Mouse (Mus musculus) liver, embryonic 11.5 days (tissue): Measurements from ENCODE around the gene Bcl7b. TPM values are rescaled to one million over a fixed set of nuclear protein-coding genes. Genes with fewer than 3 reads are reported as not detected.

Experiments used
- ATAC-seq: fragments of 200-750 bp; cut with Nextera tagmentation; replicated peaks from 2 replicates; pipeline ENCODE4 v1.8.0; 2017; ENCODE audit warnings: moderate number of reproducible peaks, mild to moderate bottlenecking, moderate TSS enrichment, moderate library complexity; ENCODE audit not compliant: low FRiP score
- DNase-seq: peaks from one replicate; pipeline ENCODE4 v3.0.0-alpha.2; 2017; ENCODE audit warnings: low spot score
- H3K27ac ChIP-seq: fragments of 300-500 bp; sonication (generic); 2 replicates; pipeline ENCODE4 v1.5.1; 2014; ENCODE audit warnings: mild to moderate bottlenecking, low read depth, low read length, control low read depth
- H3K27me3 ChIP-seq: fragments of 300-500 bp; sonication (generic); replicated peaks from 2 replicates; pipeline ENCODE4 v1.6.1; 2014; ENCODE audit warnings: low read length, mixed read lengths; ENCODE audit not compliant: control insufficient read depth, insufficient read depth
- H3K36me3 ChIP-seq: fragments of 300-500 bp; sonication (generic); 2 replicates; pipeline ENCODE4 v1.6.1; 2014; ENCODE audit warnings: mild to moderate bottlenecking, low read length, moderate library complexity, mixed read lengths; ENCODE audit not compliant: control insufficient read depth, insufficient read depth
- H3K4me1 ChIP-seq: fragments of 300-500 bp; sonication (generic); replicated peaks from 2 replicates; pipeline ENCODE4 v1.6.1; 2014; ENCODE audit warnings: low read length, mixed read lengths; ENCODE audit not compliant: control insufficient read depth, insufficient read depth
- H3K4me2 ChIP-seq: fragments of 300-500 bp; sonication (generic); 2 replicates; pipeline ENCODE4 v1.6.1; 2014; ENCODE audit warnings: mild to moderate bottlenecking, control low read depth, moderate library complexity
- H3K4me3 ChIP-seq: fragments of 300-500 bp; sonication (generic); 2 replicates; pipeline ENCODE4 v1.5.1; 2014; ENCODE audit warnings: low read depth, low read length, control low read depth
- H3K9ac ChIP-seq: fragments of 300-500 bp; sonication (generic); 2 replicates; pipeline ENCODE4 v1.6.1; 2014; ENCODE audit warnings: low read depth, low read length, control low read depth
- H3K9me3 ChIP-seq: fragments of 300-500 bp; sonication (generic); 2 replicates; pipeline ENCODE4 v1.6.1; 2016; ENCODE audit warnings: low read length, inconsistent platforms, mixed read lengths; ENCODE audit not compliant: control insufficient read depth
- WGBS: fragments of 180-500 bp; shearing (Covaris S2); extraction: QIAGEN DNeasy Blood & Tissue Kit; methylation state at CpG from one replicate; pipeline ENCODE4 v1.1.7; 2014; 5-methylcytosine and 5-hydroxymethylcytosine counted together
- polyA plus RNA-seq: library from polyadenylated mRNA; unstranded; fragments of >200 nt; fragmentation: Nextera tagmentation; extraction: Ambion mirVana; gene quantifications from 2 replicates; pipeline ENCODE4 v1.2.1, GENCODE M21; 2014

Gene Bcl7b
- polyA plus RNA-seq, 1 experiment from 2014 or later, result 52.9 TPM

GRCm38 (mm10) chr5:135139881-135140280 lies 28.2 kb upstream of the Bcl7b start:
- Histone ChIP-seq H3K27me3 (no peaks in the 10 kb centered on the region), H3K4me1 (0 out of 2 replicates have a peak, but pooled peaks cover 4% of the 10 kb centered on the region), H3K36me3 (no peaks in the 10 kb centered on the region), H3K9ac (no peak overlapping the region), H3K9me3 (no peaks in the 10 kb centered on the region), H3K4me3 (no peak overlapping the region), H3K27ac (no peak overlapping the region), H3K4me2 (no peak overlapping the region)
- WGBS, result 65% methylated on average over 2 of the region's 2 CpGs
- ATAC-seq (no peak), DNase-seq (no peak)

GRCm38 (mm10) chr5:135144469-135144868 lies 23.6 kb upstream of the Bcl7b start:
- Histone ChIP-seq H3K9me3 (no peaks in the 10 kb centered on the region), H3K9ac (no peak overlapping the region), H3K27ac (no peak overlapping the region), H3K27me3 (no peaks in the 10 kb centered on the region), H3K4me3 (no peak overlapping the region), H3K4me2 (no peak overlapping the region), H3K4me1 (peaks cover 14% of the 10 kb centered on the region; the same call in 1 of the 2 replicates), H3K36me3 (no peaks in the 10 kb centered on the region)
- WGBS, result 32% methylated on average over 4 of the region's 4 CpGs
- DNase-seq (no peak), ATAC-seq (no peak)

- 38% methylated on average over 3 of the region's 3 CpGs for WGBS
These were observed 22.6 kb upstream of the Bcl7b start for GRCm38 (mm10) chr5:135145532-135145931.

GRCm38 (mm10) chr5:135145955-135146354 lies 22.1 kb upstream of the Bcl7b start:
- H3K9ac ChIP-seq, result no peak overlapping the region
- H3K36me3 ChIP-seq, result no peaks in the 10 kb centered on the region
- no peak for ATAC-seq
- DNase-seq, result no peak
- H3K27ac ChIP-seq, result no peak overlapping the region
- no peaks in the 10 kb centered on the region for H3K27me3 ChIP-seq
- H3K9me3 ChIP-seq, result no peaks in the 10 kb centered on the region
- no peak overlapping the region for H3K4me3 ChIP-seq
- peaks cover 15% of the 10 kb centered on the region for H3K4me1 ChIP-seq
- H3K4me2 ChIP-seq, result no peak overlapping the region

More at GRCm38 (mm10) chr5:135145532-135145931, 22.6 kb upstream of the Bcl7b start:
- no peaks in the 10 kb centered on the region for H3K36me3 ChIP-seq
- no peak overlapping the region for H3K9ac ChIP-seq
- H3K9me3 ChIP-seq, result no peaks in the 10 kb centered on the region
- no peak overlapping the region for H3K4me3 ChIP-seq
- no peak for DNase-seq
- peaks cover 14% of the 10 kb centered on the region; the same call in 1 of the 2 replicates for H3K4me1 ChIP-seq
- H3K27me3 ChIP-seq, result no peaks in the 10 kb centered on the region
- no peak overlapping the region for H3K4me2 ChIP-seq
- no peak for ATAC-seq
- H3K27ac ChIP-seq, result no peak overlapping the region

- H3K4me2 ChIP-seq, result peak overlapping the region; percentile 92
- no peak for DNase-seq
- H3K27ac ChIP-seq, result peak overlapping the region; percentile 98; the same call in 1 of the 2 replicates
- no peak for ATAC-seq
- WGBS, result 1% methylated on average over 13 of the region's 13 CpGs
- H3K9me3 ChIP-seq, result no peaks in the 10 kb centered on the region
- peaks cover 17% of the 10 kb centered on the region for H3K4me1 ChIP-seq
- no peaks in the 10 kb centered on the region for H3K27me3 ChIP-seq
- peak overlapping the region; percentile 90 for H3K4me3 ChIP-seq
- peak overlapping the region; percentile 32; the same call in 1 of the 2 replicates for H3K9ac ChIP-seq
- H3K36me3 ChIP-seq, result peaks cover 5% of the 10 kb centered on the region; the same call in 1 of the 2 replicates
These were observed 19.4 kb upstream of the Bcl7b start for GRCm38 (mm10) chr5:135148715-135149052.

- peak within 1 kb of the TSS; percentile 98 for H3K27ac ChIP-seq
- peak within 1 kb of the TSS; percentile 90 for H3K4me3 ChIP-seq
- H3K27me3 ChIP-seq, result no peaks in the 10 kb centered on the region
- WGBS, result under 1% methylated on average over 63 of the region's 63 CpGs
- ATAC-seq, result peak; percentile 97
- H3K4me1 ChIP-seq, result peaks cover 13% of the 10 kb centered on the region
- no peaks in the 10 kb centered on the region for H3K9me3 ChIP-seq
- H3K36me3 ChIP-seq, result peaks cover 7% of the 10 kb centered on the region
- peak within 1 kb of the TSS; percentile 90 for H3K9ac ChIP-seq
- peak; percentile 100 for DNase-seq
- H3K4me2 ChIP-seq, result peak within 1 kb of the TSS; percentile 92
These were observed 18.8 kb upstream of the Bcl7b start, which contains the start of gene Tbl2 for GRCm38 (mm10) chr5:135149053-135149819. Gene Tbl2, plus strand, starts transcription at chr5:135149657.

GRCm38 (mm10) chr5:135149820-135150178 lies 18.3 kb upstream of the Bcl7b start:
- WGBS, result under 1% methylated on average over 23 of the region's 23 CpGs
- ATAC-seq, result no peak; the same call in 1 of the 2 replicates
- DNase-seq, result no peak

GRCm38 (mm10) chr5:135156496-135156895 lies 11.6 kb upstream of the Bcl7b start:
- Histone ChIP-seq H3K4me3 (no peak overlapping the region), H3K27ac (no peak overlapping the region), H3K27me3 (no peaks in the 10 kb centered on the region), H3K4me1 (no peaks in the 10 kb centered on the region), H3K4me2 (no peak overlapping the region), H3K9me3 (no peaks in the 10 kb centered on the region), H3K36me3 (peaks cover 57% of the 10 kb centered on the region), H3K9ac (no peak overlapping the region)
- ATAC-seq (no peak), DNase-seq (no peak)
- WGBS, result 93% methylated on average over 4 of the region's 4 CpGs

More at GRCm38 (mm10) chr5:135149820-135150178, 18.3 kb upstream of the Bcl7b start:
- H3K4me3 ChIP-seq, result peak overlapping the region; percentile 90
- H3K27me3 ChIP-seq, result no peaks in the 10 kb centered on the region
- H3K27ac ChIP-seq, result peak overlapping the region; percentile 98
- peaks cover 13% of the 10 kb centered on the region for H3K4me1 ChIP-seq
- no peaks in the 10 kb centered on the region for H3K9me3 ChIP-seq
- peaks cover 11% of the 10 kb centered on the region for H3K36me3 ChIP-seq
- H3K4me2 ChIP-seq, result peak overlapping the region; percentile 92
- H3K9ac ChIP-seq, result peak overlapping the region; percentile 90

GRCm38 (mm10) chr5:135161221-135161620 lies 6.9 kb upstream of the Bcl7b start:
- Histone ChIP-seq H3K4me1 (no peaks in the 10 kb centered on the region), H3K27ac (no peak overlapping the region), H3K4me3 (no peak overlapping the region), H3K36me3 (peaks cover 44% of the 10 kb centered on the region), H3K4me2 (no peak overlapping the region), H3K27me3 (no peaks in the 10 kb centered on the region), H3K9ac (no peak overlapping the region), H3K9me3 (no peaks in the 10 kb centered on the region)
- DNase-seq (no peak), ATAC-seq (no peak)
- WGBS, result 93% methylated on average over 4 of the region's 4 CpGs
